Mouse (Mus musculus): Measurements from ENCODE around the gene Gm44511.
"Not testable (repeated sequence)": the region's sequence is repeated elsewhere in the genome, so short reads cannot be mapped to it uniquely, and the experiment has no call there.

DNA sequence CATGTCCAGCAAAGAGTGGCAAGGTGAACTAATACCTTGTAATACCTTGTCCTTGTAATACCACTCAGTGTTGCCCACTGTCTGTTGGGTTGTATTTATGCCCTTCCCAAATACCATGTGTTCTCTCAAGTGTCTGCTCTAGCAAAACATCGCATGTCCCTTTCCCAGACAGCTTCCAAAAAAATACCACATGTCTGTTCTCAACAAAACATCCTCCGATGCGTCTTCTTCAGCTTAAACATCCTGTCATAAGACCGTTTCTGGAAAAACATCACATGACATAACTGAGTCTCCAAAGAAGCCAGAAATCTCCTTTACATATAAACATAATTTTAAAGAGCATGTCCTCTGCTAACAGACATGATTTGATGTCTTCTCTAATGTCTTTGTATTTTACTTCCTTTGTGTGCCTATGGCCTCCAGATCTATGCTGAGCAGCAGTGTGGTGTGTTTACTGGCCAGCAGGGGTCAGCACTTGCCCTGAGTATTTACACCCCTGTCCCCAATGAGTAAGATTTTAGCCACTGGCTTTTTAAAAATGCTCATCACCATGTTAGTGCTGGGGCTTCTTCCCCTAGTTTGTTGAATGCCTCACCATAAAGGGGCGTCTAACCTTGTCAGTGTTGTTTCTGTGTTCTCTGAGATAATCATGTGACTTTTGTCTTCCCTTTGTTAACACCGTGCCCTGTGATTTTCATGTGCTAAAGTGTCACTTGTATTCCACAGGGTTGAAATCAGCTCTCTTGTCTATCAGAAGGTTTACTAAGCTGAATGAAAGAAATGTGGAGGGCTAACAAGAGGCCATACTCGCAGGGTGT is 21.1 kb downstream of the Gm44511 start:
- TF ChIP-seq USF1 (IDR thresholded peaks at IDR 0.05; ENCODE audit: low read depth, low read length); CHD1 (IDR thresholded peaks at IDR 0.05; ENCODE audit: low read depth, low read length); NRF1 (IDR thresholded peaks at IDR 0.05; ENCODE audit: insufficient read depth, low read depth, low read length, poor library complexity, severe bottlenecking); POLR2A (IDR thresholded peaks at IDR 0.05; ENCODE audit: control insufficient read depth in 1 of 2, insufficient read depth in 1 of 2, low read depth in 1 of 2, low read length in 2 of 2, poor library complexity in 1 of 2); E2F4 (IDR thresholded peaks at IDR 0.05; ENCODE audit: borderline replicate concordance, low read depth, low read length); ETS1 (IDR thresholded peaks at IDR 0.05; ENCODE audit: low read depth, low read length); MAX (IDR thresholded peaks at IDR 0.05; ENCODE audit: low read length); MXI1 (IDR thresholded peaks at IDR 0.05; ENCODE audit: low read depth, low read length); MAZ (IDR thresholded peaks at IDR 0.05; ENCODE audit: low read depth, low read length); POLR2AphosphoS2 (IDR thresholded peaks at IDR 0.05; ENCODE audit: low read length): not testable (repeated sequence)
- TF ChIP-seq CTCF (IDR thresholded peaks at IDR 0.05 in 2 of 3, conservative IDR thresholded peaks at IDR 0.05 in 1 of 3; ENCODE audit: control insufficient read depth in 1 of 3, insufficient read depth in 1 of 3, low read depth in 2 of 3, low read length in 3 of 3, poor library complexity in 1 of 3, severe bottlenecking in 1 of 3): peak; percentile 46 to 61 (median 57)
